Mouse (Mus musculus) retina, embryonic 14.5 days (tissue): ENCODE results near the gene 4933402E13Rik.

Experiments
- DNase-seq: peaks from one replicate; pipeline ENCODE4 v3.0.0-alpha.2; 2015; ENCODE audit warnings: low spot score

Gene 4933402E13Rik

GRCm38 (mm10) chrX:62283199-62283598, at the start of gene 4933402E13Rik:
TSS of gene 4933402E13Rik (plus strand) at chrX:62283499.
- DNase-seq = no peak
